Mouse (Mus musculus): Measurements from ENCODE around the gene Metap2. TPM values are rescaled to one million over a fixed set of nuclear protein-coding genes. Genes with fewer than 3 reads are reported as not detected.
A peak's percentile ranks its signal among the peaks of the same experiment; 100 is the strongest.

Metap2 gene
- 100 to 1,000 TPM; 169 to 171 TPM for polyA plus RNA-seq (2017; shearing (Covaris generic))

- no peak for ATAC-seq
These were observed at the start of gene Metap2 for GRCm38 (mm10) chr10:93897043-93897646. TSS of gene Metap2 (minus strand) at chr10:93897093.

DNA sequence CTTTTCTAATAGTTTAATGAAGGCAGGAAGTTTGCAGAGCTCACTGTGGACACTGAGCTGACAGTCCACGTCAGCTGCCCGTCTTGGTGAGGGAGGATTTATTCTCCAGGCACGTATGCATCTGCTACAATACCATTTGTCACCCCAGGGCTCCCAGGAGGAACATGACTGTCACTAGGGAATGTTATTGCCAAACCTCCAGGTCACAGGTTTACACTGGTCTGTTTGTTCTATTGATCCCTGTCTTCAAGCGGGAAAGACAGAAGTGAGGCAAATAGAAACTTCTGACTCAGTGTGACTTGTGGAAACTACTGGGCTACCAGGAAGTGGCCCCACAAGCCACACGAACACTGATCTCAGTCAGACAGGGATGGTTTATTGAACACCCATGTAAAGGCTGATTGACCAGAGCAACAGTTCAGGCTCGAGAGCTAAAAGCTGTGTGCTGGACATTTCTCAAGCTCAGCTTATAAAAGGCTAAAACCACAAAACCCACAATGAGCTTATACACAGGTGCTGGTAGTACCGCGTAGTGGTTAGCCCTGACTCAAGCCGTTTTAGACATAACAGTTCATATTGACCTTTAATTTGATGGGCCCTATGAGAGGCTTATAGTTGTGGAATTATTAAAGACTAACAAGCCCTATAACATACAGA, 49.1 kb upstream of the Metap2 start:
- no peak for ATAC-seq

- no peak for ATAC-seq
These were observed 48.5 kb upstream of the Metap2 start for GRCm38 (mm10) chr10:93945364-93945763.

DNA sequence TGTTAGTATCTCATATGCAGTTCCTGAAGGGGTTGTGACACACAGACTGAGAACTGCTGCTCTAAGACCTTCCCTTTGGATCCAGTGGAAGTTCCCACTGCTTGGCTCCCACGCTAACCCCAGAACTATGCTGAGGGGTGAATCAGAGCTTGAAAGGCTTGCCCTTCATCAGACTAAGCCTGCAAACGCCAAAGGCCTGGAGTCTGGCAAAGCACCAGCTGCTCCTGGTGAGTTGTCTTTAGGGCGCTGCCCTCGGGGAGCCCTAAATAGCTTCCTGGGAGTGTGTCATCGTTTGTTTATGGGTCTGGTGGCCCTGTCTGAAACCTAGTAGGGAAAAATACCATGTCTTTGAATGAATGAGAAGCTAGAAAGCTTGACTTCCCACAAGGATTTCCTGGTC, 47.3 kb upstream of the Metap2 start:
- no peak for ATAC-seq

DNA sequence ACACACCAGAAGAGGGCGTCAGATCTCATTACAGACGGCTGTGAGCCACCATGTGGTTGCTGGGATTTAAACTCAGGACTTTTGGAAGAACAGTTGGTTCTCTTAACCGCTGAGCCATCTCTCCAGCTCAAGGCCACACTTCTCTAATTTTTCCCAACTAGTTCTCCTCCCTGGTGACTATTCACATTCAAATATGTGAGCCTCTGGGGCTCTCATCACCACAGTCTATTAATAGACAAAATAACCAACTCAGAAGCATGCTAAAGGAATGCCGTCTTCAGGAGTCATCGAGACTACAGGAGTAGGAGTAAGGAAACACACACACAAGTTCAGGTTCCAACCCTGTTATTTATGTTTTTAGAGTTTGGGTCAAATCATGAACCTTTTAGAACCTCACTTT, 43.4 kb upstream of the Metap2 start:
- no peak for ATAC-seq

DNA sequence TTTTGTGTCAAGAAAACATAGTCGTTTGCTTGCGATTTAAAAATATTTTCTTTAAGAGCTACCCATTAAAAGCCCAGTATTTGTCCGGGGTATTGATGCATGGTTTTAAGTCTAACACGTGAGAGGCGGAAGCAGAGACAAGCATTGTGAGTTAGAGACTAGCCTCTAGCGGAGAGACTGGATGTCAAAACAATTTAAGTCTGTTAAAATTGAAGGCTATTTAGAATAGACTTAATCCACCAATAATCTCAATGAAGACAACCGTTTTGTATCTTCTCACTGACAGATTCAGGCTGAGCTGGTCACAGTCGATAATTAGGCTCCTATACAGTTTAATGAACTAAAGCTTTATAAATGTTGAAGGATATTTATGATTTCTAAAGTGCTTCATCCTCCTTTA, 42.8 kb upstream of the Metap2 start:
- no peak for ATAC-seq

- ATAC-seq: peak; percentile 80
These were observed 42.0 kb upstream of the Metap2 start for GRCm38 (mm10) chr10:93938844-93939271.

DNA sequence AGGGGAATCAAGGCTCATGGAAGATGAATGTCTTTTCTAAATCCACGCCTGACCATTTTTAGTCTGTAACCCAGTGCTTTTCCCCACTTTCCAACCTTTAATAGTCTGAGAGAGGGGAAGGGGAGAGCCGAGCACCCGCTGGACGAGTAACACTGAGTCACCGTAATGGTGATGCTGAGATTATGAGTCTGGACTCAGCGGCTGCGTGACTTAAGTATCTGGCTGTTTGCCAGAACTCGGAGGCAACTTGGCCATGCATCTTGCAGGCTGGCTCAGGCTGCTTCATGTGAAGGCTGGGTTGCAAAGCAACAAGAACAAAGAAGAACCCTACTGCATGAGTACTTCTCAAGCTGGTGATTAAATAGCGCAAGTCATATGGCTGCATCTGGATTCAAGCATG, 37.1 kb upstream of the Metap2 start:
- ATAC-seq: no peak

GRCm38 (mm10) chr10:93932861-93933260, 36.0 kb upstream of the Metap2 start:
- ATAC-seq: peak; percentile 81

DNA sequence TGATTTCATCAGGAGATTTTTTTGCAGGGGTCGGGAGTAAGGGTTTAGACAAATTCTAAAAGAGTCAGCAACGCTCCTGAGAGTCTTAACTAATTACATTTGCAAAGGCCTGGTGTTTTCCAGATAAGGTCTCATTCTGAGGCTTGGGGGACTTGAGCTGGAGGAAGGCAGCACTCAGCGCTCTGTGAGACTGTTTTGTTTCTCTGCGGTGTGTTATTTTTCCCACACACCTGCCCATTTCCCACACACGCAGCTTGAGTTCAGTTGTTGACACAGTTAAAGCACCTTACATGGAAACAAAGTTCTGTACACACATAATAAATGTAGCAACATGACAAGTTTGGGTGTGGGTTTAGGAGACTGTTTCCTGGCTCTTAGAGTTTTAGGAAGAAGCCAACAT, 35.1 kb upstream of the Metap2 start:
- ATAC-seq: no peak

- no peak for ATAC-seq
These were observed 34.5 kb upstream of the Metap2 start for GRCm38 (mm10) chr10:93931431-93931830.

DNA sequence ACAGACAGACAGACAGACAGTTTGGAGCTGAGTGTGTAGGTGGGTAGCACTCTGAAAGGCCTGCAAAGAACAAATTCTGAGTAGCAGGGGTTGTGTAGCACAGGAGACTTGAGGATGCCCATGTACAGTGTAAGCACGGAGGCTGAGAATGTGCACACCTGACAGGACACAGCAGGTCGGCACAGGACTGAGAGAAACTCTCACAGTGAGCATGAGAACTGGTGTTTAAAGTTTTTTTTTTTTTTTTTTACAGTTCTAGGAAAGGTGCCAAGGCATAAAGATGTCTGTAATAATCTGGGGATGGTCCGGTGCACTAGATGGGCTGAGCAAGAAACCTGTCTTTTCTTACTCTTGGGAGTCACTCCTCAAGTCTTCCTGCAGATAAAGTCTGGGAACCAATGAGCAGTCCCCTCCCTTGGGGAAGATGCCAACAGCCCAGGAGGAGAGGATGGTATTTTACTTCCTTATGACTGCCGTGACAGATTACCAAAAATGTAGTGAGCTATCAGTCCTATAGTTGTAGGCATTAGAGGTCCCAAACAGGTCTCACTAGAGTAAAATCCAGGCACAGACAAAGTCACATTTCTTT, 33.4 kb upstream of the Metap2 start:
- ATAC-seq: no peak

- ATAC-seq: no peak
These were observed 27.8 kb upstream of the Metap2 start for GRCm38 (mm10) chr10:93924666-93925065.

GRCm38 (mm10) chr10:93921160-93921559, 24.3 kb upstream of the Metap2 start:
- ATAC-seq: no peak

- no peak for ATAC-seq
These were observed 22.3 kb upstream of the Metap2 start for GRCm38 (mm10) chr10:93919227-93919626.

DNA sequence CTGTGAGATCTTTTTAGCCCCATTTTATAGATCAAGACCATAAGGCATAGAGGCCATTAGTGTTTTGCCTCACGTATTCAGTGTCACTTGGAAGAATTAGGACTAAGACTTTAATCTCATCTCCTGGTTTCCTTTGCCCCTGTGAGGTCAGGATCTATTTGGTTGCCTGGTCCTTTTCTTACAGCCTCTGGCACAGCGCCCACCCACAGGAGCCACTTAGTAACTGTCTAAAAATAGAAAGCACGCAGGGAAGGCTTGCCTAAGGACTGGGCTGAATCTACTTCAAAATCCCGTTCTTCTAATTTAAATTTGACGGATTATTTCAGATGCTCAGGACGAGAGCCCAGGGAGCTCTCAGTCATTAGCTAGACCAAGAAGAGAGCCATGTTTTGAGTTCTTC, 21.8 kb upstream of the Metap2 start:
- ATAC-seq: no peak

- no peak for ATAC-seq
These were observed 21.2 kb upstream of the Metap2 start for GRCm38 (mm10) chr10:93918087-93918486.

- no peak for ATAC-seq
These were observed 19.9 kb upstream of the Metap2 start for GRCm38 (mm10) chr10:93916778-93917177.

- ATAC-seq: peak; percentile 32
These were observed 18.8 kb upstream of the Metap2 start for GRCm38 (mm10) chr10:93915531-93916275.

DNA sequence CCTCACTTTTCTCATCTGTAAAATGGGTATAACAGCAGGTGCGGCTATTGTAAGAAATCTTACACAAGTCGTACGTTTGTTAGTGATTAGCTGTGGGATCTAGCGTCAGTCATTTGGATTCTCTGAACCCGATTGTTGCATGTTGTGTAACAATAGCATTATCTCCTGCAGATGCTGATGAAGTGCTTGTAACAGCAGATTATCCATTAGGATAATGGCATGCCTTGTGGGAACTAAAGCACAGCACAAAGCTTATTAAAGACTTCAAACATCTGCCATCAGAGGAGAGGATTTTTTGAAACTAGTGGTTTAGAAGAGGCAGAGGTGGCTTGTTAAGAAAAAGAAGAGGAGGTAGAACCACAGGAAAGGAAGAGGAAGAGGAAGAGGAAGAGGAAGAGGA, 16.6 kb upstream of the Metap2 start:
- no peak for ATAC-seq

DNA sequence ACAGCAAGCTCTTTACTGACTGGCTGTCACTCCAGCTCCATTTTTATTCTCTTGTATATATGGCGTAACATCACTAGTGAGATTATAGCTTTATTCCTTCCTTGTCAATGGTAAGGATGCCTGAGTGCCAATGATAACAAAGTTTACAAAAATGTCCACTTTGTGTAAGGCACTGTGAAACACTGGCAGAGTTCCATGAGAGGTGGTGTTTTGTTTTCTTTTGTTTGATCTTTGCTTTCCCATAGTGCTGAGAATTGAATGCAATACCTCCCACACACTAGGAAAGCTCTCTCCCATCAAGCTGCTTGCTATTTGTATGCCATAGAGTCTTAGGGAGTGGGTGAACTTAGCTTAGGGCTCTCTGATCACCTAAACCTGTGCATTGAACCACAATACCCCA, 16.0 kb upstream of the Metap2 start:
- no peak for ATAC-seq

GRCm38 (mm10) chr10:93912136-93912855, 15.4 kb upstream of the Metap2 start:
- ATAC-seq: no peak

- ATAC-seq: no peak
These were observed 14.4 kb upstream of the Metap2 start for GRCm38 (mm10) chr10:93911326-93911725.

All from CD4-positive, CD25-positive, alpha-beta regulatory T cell, adult 4 months (primary cell).